Mouse (Mus musculus) stomach, embryonic 15.5 days (tissue): ENCODE results near the gene Gm7075. TPM values are rescaled to one million over a fixed set of nuclear protein-coding genes. Genes with fewer than 3 reads are reported as not detected.
"Not testable (repeated sequence)": the region's sequence is repeated elsewhere in the genome, so short reads cannot be mapped to it uniquely, and the experiment has no call there.

Experiments
- ATAC-seq: fragments of 200-750 bp; cut with Nextera tagmentation; 2 replicates; pipeline ENCODE4 v1.8.0; 2017; ENCODE audit warnings: low read depth, moderate number of reproducible peaks, moderate TSS enrichment; ENCODE audit not compliant: insufficient read depth, low FRiP score
- H3K27ac ChIP-seq: fragments of 300-500 bp; sonication (generic); 2 replicates; pipeline ENCODE4 v1.5.1; 2015; ENCODE audit warnings: mild to moderate bottlenecking, inconsistent platforms
- H3K27me3 ChIP-seq: fragments of 300-500 bp; sonication (generic); replicated peaks from 2 replicates; pipeline ENCODE4 v1.6.1; 2015; ENCODE audit warnings: inconsistent platforms
- H3K36me3 ChIP-seq: fragments of 300-500 bp; sonication (generic); 2 replicates; pipeline ENCODE4 v1.6.1; 2015; ENCODE audit warnings: inconsistent platforms
- H3K4me1 ChIP-seq: fragments of 300-500 bp; sonication (generic); 2 replicates; pipeline ENCODE4 v1.6.1; 2015; ENCODE audit warnings: inconsistent platforms
- H3K4me2 ChIP-seq: fragments of 300-500 bp; sonication (generic); 2 replicates; pipeline ENCODE4 v1.6.1; 2015; ENCODE audit warnings: mild to moderate bottlenecking, inconsistent platforms
- H3K4me3 ChIP-seq: fragments of 300-500 bp; sonication (generic); replicated peaks from 2 replicates; pipeline ENCODE4 v1.5.1; 2015; ENCODE audit warnings: inconsistent platforms
- H3K9ac ChIP-seq: fragments of 300-500 bp; sonication (generic); 2 replicates; pipeline ENCODE4 v1.6.1; 2015; ENCODE audit warnings: inconsistent platforms
- H3K9me3 ChIP-seq: fragments of 300-500 bp; sonication (generic); 2 replicates; pipeline ENCODE4 v1.6.1; 2016; ENCODE audit warnings: inconsistent platforms
- WGBS: fragments of 180-500 bp; shearing (Covaris S2); methylation state at CpG from one replicate; pipeline ENCODE4 v1.1.7; 2015; 5-methylcytosine and 5-hydroxymethylcytosine counted together
- polyA plus RNA-seq: library from polyadenylated mRNA; unstranded; fragments of >200 nt; fragmentation: Nextera tagmentation; extraction: Ambion mirVana; gene quantifications from 2 replicates; pipeline ENCODE4 v1.2.1, GENCODE M21; 2015

Gene Gm7075
- polyA plus RNA-seq, 1 experiment from 2014 or later, result not detected

GRCm38 (mm10) chr10:63412756-63413155 lies 8.8 kb downstream of the Gm7075 start:
- ATAC-seq, result no peak
- 82% methylated on average over 17 of the region's 17 CpGs for WGBS

GRCm38 (mm10) chr10:63411674-63412073 lies 9.9 kb downstream of the Gm7075 start:
- H3K36me3 ChIP-seq, H3K9me3 ChIP-seq, H3K9ac ChIP-seq, H3K4me3 ChIP-seq, ATAC-seq, H3K27ac ChIP-seq, H3K4me2 ChIP-seq, H3K27me3 ChIP-seq, H3K4me1 ChIP-seq: not testable (repeated sequence)
- WGBS, result 90% methylated on average over 6 of the region's 7 CpGs

More at GRCm38 (mm10) chr10:63412756-63413155, 8.8 kb downstream of the Gm7075 start:
- no peak overlapping the region for H3K27ac ChIP-seq
- H3K36me3 ChIP-seq, result no peaks in the 10 kb centered on the region
- H3K27me3 ChIP-seq, result no peaks in the 10 kb centered on the region
- H3K4me3 ChIP-seq, result no peak overlapping the region
- no peak overlapping the region for H3K4me2 ChIP-seq
- H3K9me3 ChIP-seq, result no peaks in the 10 kb centered on the region
- no peaks in the 10 kb centered on the region for H3K4me1 ChIP-seq
- no peak overlapping the region for H3K9ac ChIP-seq

GRCm38 (mm10) chr10:63410162-63410956 lies 11.2 kb downstream of the Gm7075 start:
- Histone ChIP-seq H3K9ac (no peak overlapping the region), H3K4me2 (no peak overlapping the region), H3K4me1 (no peaks in the 10 kb centered on the region), H3K9me3 (no peaks in the 10 kb centered on the region), H3K36me3 (no peaks in the 10 kb centered on the region), H3K27me3 (no peaks in the 10 kb centered on the region), H3K4me3 (no peak overlapping the region), H3K27ac (no peak overlapping the region)
- no peak for ATAC-seq
- WGBS, result 59% methylated on average over 16 of the region's 16 CpGs

DNA sequence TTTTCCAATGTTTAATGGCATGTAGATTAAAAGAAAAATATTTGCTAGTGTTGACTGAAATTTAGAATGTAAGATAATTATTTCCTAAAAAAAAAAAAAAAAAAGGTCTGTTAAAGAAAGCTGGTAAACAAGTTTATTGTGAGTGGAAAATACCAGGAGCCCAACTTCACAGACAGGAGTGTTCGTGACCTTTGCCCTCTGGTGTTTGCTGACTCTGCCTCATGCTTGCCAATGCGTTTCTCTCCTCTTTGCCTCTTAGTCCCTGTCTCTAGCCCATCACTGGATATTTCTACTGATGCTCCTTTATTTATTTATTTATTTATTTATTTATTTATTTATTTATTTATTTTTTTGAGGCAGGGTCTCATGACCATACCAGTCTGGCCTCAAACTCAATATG lies 18.0 kb downstream of the Gm7075 start:
- Histone ChIP-seq H3K27me3 (no peaks in the 10 kb centered on the region), H3K4me1 (no peaks in the 10 kb centered on the region), H3K4me3 (no peak overlapping the region), H3K27ac (no peak overlapping the region), H3K9me3 (no peaks in the 10 kb centered on the region), H3K36me3 (no peaks in the 10 kb centered on the region), H3K9ac (no peak overlapping the region), H3K4me2 (no peak overlapping the region)
- peak; percentile 27; the same call in 1 of the 2 replicates for ATAC-seq
- 65% methylated on average over 2 of the region's 2 CpGs for WGBS

DNA sequence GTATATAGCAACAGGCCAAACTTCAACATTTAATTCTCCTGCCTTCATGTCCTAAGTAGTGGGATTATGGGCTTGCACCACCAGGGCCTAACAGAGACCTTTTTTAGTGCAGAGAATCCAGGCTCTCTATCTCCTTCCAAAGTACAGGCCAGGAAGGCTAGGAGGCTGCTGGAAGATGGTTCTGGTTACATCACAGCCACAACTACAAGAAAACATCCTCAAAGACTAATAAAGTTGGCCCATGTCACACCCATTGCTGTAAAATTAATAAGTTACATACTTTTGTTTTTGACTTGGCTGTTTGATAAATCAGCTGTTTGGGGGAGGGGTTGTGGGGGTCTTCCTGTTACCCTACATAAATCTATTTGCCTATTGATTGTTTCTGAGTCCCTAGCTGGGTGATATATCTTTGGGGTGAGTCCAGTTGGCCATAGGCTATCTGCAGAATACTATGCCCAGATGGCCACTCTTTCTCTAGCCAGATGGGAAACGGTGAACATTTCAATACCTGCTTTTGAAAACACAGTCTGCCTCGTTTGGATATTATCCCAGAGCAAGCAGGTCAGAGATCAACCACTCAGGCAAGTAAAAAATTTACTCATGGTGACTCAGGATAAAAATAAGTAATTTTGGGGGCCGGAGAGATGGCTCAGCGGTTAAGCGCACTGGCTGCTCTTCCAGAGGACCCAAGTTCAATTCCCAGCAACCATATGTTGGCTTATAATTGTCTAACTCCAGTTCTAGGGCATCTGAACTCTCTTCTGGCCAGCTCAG lies 18.7 kb downstream of the Gm7075 start:
- Histone ChIP-seq H3K4me3 (no peak overlapping the region), H3K9me3 (no peaks in the 10 kb centered on the region), H3K27me3 (no peaks in the 10 kb centered on the region), H3K9ac (no peak overlapping the region), H3K4me1 (no peaks in the 10 kb centered on the region), H3K36me3 (no peaks in the 10 kb centered on the region), H3K27ac (no peak overlapping the region), H3K4me2 (no peak overlapping the region)
- no peak for ATAC-seq
- 74% methylated on average over 5 of the region's 5 CpGs for WGBS

- H3K4me1 ChIP-seq, result no peaks in the 10 kb centered on the region
- no peaks in the 10 kb centered on the region for H3K9me3 ChIP-seq
- no peak overlapping the region for H3K4me2 ChIP-seq
- ATAC-seq, result no peak
- H3K36me3 ChIP-seq, result no peaks in the 10 kb centered on the region
- H3K4me3 ChIP-seq, result no peak overlapping the region
- H3K9ac ChIP-seq, result no peak overlapping the region
- H3K27me3 ChIP-seq, result no peaks in the 10 kb centered on the region
- H3K27ac ChIP-seq, result no peak overlapping the region
- 86% methylated on average over 10 of the region's 10 CpGs for WGBS
Measured at GRCm38 (mm10) chr10:63396963-63397362, 24.6 kb downstream of the Gm7075 start.

DNA sequence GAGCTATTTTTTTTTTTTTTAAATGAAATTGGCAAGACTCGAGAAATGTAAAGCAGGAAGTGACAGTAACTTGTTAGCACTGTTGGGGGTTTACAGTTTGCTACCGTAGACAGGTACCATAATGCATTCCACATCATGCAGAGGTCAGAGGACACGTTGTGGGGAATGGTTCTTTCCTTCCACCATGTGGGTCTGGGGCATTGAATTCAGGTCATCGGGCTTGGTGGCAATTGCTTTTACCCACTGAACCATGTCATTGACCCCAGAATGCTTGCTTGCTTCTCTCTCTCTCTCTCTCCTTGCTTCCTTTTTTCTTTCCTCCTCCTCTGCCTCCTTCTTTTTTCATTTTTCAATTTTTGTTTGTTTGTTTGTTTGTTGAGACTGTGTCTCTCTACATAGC lies 32.6 kb downstream of the Gm7075 start:
- Histone ChIP-seq H3K27ac (no peak overlapping the region), H3K36me3 (no peaks in the 10 kb centered on the region), H3K4me2 (no peak overlapping the region), H3K4me1 (no peaks in the 10 kb centered on the region), H3K4me3 (no peak overlapping the region), H3K27me3 (no peaks in the 10 kb centered on the region), H3K9ac (no peak overlapping the region), H3K9me3 (no peaks in the 10 kb centered on the region)
- 66% methylated on average over 4 of the region's 4 CpGs for WGBS
- ATAC-seq, result no peak

DNA sequence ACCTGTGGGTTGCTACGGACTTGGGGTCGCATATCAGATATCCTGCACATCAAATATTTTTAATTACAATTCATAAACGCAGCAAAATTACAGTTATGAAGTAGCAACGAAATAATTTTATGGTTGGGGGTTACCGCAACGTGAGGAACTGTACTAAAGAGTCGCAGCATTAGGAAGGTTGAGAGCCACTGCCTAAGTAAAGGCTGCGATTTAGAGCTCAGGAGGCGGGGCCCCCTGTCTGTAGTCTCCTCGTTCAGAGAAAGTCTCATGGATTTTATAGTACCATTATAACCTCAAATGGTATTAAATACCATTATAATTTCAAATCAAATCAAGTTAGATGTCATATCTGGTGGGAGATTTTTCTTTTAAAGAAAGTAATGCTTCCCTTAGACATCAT lies 34.6 kb downstream of the Gm7075 start:
- Histone ChIP-seq H3K9me3 (no peaks in the 10 kb centered on the region), H3K27me3 (no peaks in the 10 kb centered on the region), H3K4me1 (no peaks in the 10 kb centered on the region), H3K36me3 (no peaks in the 10 kb centered on the region), H3K9ac (0 out of 2 replicates have a peak overlapping the region, but pooled peaks have one; percentile 26), H3K27ac (peak overlapping the region; percentile 61; the same call in 1 of the 2 replicates), H3K4me3 (peak overlapping the region; percentile 55), H3K4me2 (peak overlapping the region; percentile 68)
- ATAC-seq, result no peak
- WGBS, result 2% methylated on average over 10 of the region's 10 CpGs

- Histone ChIP-seq H3K4me2 (peak overlapping the region; percentile 68), H3K4me1 (no peaks in the 10 kb centered on the region), H3K4me3 (peak overlapping the region; percentile 55), H3K9ac (peak overlapping the region; percentile 26; the same call in 1 of the 2 replicates), H3K36me3 (no peaks in the 10 kb centered on the region), H3K27ac (peak overlapping the region; percentile 61; the same call in 1 of the 2 replicates), H3K9me3 (no peaks in the 10 kb centered on the region), H3K27me3 (no peaks in the 10 kb centered on the region; the same call in 1 of the 2 replicates)
- under 1% methylated on average over 19 of the region's 19 CpGs for WGBS
- ATAC-seq, result peak; percentile 78
Measured at GRCm38 (mm10) chr10:63386444-63386843, 35.1 kb downstream of the Gm7075 start.

DNA sequence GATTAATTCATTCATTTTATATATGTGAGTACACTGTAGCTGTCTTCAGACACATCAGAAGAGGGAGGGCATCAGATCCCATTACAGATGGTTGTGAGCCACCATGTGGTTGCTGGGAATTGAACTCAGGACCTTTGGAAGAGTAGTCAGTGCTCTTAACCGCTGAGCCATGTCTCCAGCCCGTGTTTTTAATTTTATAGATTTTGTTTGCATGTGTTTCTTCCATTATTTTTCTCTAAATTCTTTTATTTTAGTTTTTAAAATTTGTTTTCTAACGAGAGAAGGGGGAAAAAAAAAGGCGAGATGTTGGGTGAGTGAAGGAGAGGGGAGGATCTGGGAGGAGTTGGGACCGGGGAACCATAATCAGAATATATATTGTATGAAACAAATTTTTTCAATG lies 35.7 kb downstream of the Gm7075 start:
- 25% methylated on average over 5 of the region's 5 CpGs for WGBS
- not testable (repeated sequence) for H3K27ac ChIP-seq
- peak overlapping the region; percentile 68 for H3K4me2 ChIP-seq

GRCm38 (mm10) chr10:63382372-63383279 lies 39.0 kb downstream of the Gm7075 start, which contains the start of gene Dnajc12:
Gene Dnajc12, plus strand, starts transcription at chr10:63382443.
- Histone ChIP-seq H3K4me1 (no peaks in the 10 kb centered on the region), H3K36me3 (no peaks in the 10 kb centered on the region), H3K27me3 (no peaks in the 10 kb centered on the region; the same call in 1 of the 2 replicates), H3K9me3 (no peaks in the 10 kb centered on the region), H3K4me3 (peak within 1 kb of the TSS; percentile 62), H3K9ac (peak within 1 kb of the TSS; percentile 44; the same call in 1 of the 2 replicates), H3K4me2 (peak within 1 kb of the TSS; percentile 87), H3K27ac (0 out of 2 replicates have a peak within 1 kb of the TSS, but pooled peaks have one; percentile 26)
- ATAC-seq, result peak; percentile 92
- WGBS, result under 1% methylated on average over 28 of the region's 28 CpGs

More for the DNA sequence above, 35.7 kb downstream of the Gm7075 start:
- not testable (repeated sequence) for H3K27me3 ChIP-seq, ATAC-seq, H3K4me1 ChIP-seq, H3K36me3 ChIP-seq, H3K9ac ChIP-seq, H3K9me3 ChIP-seq
- H3K4me3 ChIP-seq, result peak overlapping the region; percentile 55
